Mouse (Mus musculus) heart, embryonic 13.5 days (tissue): ENCODE measurements at regions not wholly inside any gene's neighbourhood (a gene's known extent, or its start where the extent isn't known, plus 50 kb on each side); places are given as distances from the start of the nearest gene placed in this dataset.

ENCODE experiments used
- ATAC-seq: fragments of 200-750 bp; cut with Nextera tagmentation; 2 replicates; pipeline ENCODE4 v1.8.0; 2017; ENCODE audit warnings: moderate TSS enrichment; ENCODE audit not compliant: insufficient number of reproducible peaks, low FRiP score, low TSS enrichment; ENCODE audit errors: extremely low read depth
- H3K27ac ChIP-seq: fragments of 300-500 bp; sonication (generic); replicated peaks from 2 replicates; pipeline ENCODE4 v1.5.1; 2015; ENCODE audit warnings: moderate library complexity, mild to moderate bottlenecking, inconsistent platforms
- H3K27me3 ChIP-seq: fragments of 300-500 bp; sonication (generic); replicated peaks from 2 replicates; pipeline ENCODE4 v1.6.1; 2015; ENCODE audit warnings: mild to moderate bottlenecking, inconsistent platforms
- H3K36me3 ChIP-seq: fragments of 300-500 bp; sonication (generic); 2 replicates; pipeline ENCODE4 v1.6.1; 2015; ENCODE audit warnings: mild to moderate bottlenecking, inconsistent platforms
- H3K4me1 ChIP-seq: fragments of 300-500 bp; sonication (generic); 2 replicates; pipeline ENCODE4 v1.6.1; 2015; ENCODE audit warnings: inconsistent platforms
- H3K4me2 ChIP-seq: fragments of 300-500 bp; sonication (generic); 2 replicates; pipeline ENCODE4 v1.6.1; 2015; ENCODE audit warnings: inconsistent platforms, mild to moderate bottlenecking, moderate library complexity
- H3K4me3 ChIP-seq: fragments of 300-500 bp; sonication (generic); 2 replicates; pipeline ENCODE4 v1.5.1; 2015; ENCODE audit warnings: moderate library complexity, mild to moderate bottlenecking, inconsistent platforms
- H3K9ac ChIP-seq: fragments of 300-500 bp; sonication (generic); 2 replicates; pipeline ENCODE4 v1.6.1; 2015; ENCODE audit warnings: inconsistent platforms, mild to moderate bottlenecking, moderate library complexity
- H3K9me3 ChIP-seq: fragments of 300-500 bp; sonication (generic); 2 replicates; pipeline ENCODE4 v1.6.1; 2016; ENCODE audit warnings: inconsistent platforms
- WGBS: fragments of 180-500 bp; shearing (Covaris S2); methylation state at CpG from one replicate; pipeline ENCODE4 v1.1.7; 2015; ENCODE audit warnings: mixed read lengths; 5-methylcytosine and 5-hydroxymethylcytosine counted together

GRCm38 (mm10) chr3:83556788-83557515, 209.2 kb upstream of the Sfrp2 start:
- no peak overlapping the region for H3K4me3 ChIP-seq
- H3K4me1 ChIP-seq: peaks cover 19% of the 10 kb centered on the region
- no peaks in the 10 kb centered on the region for H3K27me3 ChIP-seq
- ATAC-seq: no peak
- no peak overlapping the region for H3K9ac ChIP-seq
- no peaks in the 10 kb centered on the region for H3K36me3 ChIP-seq
- no peaks in the 10 kb centered on the region for H3K9me3 ChIP-seq
- 78% methylated on average over 10 of the region's 10 CpGs for WGBS
- H3K27ac ChIP-seq: no peak overlapping the region
- no peak overlapping the region for H3K4me2 ChIP-seq

DNA sequence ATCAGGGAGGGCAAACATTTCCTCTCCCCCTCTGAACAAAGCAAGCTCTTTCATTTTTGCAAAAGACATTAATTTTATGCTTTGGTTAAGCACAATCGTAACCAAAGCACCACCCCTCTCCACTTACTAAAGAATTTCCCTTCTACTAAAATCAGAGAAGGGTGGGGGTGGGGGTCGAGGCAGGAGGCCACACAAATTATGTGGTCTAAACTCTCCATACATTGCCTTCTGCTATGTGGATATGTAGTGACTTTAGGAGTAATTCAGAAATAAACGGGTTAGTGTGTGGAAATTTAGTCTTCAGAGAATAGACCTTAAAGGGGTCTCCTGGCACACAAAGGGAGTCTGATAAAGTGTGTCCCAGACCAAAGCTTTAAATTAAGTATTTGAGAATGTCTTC, 204.1 kb upstream of the Sfrp2 start:
- H3K27ac ChIP-seq: no peak overlapping the region
- 57% methylated on average over 3 of the region's 3 CpGs for WGBS
- no peaks in the 10 kb centered on the region for H3K27me3 ChIP-seq
- H3K9me3 ChIP-seq: no peaks in the 10 kb centered on the region
- H3K36me3 ChIP-seq: no peaks in the 10 kb centered on the region
- no peak overlapping the region for H3K4me2 ChIP-seq
- H3K9ac ChIP-seq: no peak overlapping the region
- H3K4me1 ChIP-seq: no peaks in the 10 kb centered on the region
- ATAC-seq: no peak
- H3K4me3 ChIP-seq: no peak overlapping the region

DNA sequence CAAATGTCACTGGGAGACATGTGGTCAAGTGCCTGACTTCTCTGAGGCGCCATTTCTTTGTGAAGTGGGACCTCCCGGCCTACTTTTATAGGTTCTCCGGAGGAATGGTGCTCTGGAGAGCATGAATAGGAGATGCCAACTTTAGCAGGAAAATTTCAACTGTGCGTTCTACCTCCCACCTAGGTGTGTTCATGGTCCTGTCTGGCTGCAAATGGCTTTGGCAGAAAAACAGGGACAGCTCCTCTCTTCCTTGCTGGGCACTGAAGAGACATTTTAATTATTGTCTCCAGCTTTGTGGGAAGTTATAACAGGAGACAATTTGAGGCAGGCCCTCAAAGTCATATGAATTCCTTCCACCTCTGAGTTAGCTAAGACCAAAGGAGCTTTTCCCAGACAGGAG, 190.6 kb upstream of the Sfrp2 start:
- 82% methylated on average over 4 of the region's 4 CpGs for WGBS
- Histone ChIP-seq H3K27me3 (no peaks in the 10 kb centered on the region), H3K27ac (no peak overlapping the region), H3K36me3 (no peaks in the 10 kb centered on the region), H3K4me2 (no peak overlapping the region), H3K4me3 (no peak overlapping the region), H3K4me1 (no peaks in the 10 kb centered on the region), H3K9ac (no peak overlapping the region), H3K9me3 (no peaks in the 10 kb centered on the region)
- ATAC-seq: no peak

DNA sequence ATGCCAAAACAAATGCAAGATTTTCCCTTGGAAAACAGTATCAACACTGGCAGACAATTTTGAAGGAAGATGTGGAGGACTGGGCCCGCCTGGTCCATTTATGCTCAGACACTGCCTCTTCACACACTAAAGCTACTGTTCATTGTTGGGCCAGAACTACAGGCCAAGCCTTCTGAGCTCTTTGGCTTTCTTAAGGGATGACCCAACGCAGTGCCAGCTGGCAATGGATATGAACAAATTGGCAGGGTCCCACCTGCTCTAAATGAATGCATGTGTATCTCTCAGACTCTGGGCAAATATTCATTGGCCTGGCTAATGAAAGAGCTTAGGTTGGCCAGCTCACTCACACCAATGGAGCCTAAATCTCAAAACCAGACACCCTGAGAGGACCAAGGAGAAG, 190.0 kb upstream of the Sfrp2 start:
- ATAC-seq: no peak
- Histone ChIP-seq H3K27ac (no peak overlapping the region), H3K4me3 (no peak overlapping the region), H3K4me1 (0 out of 2 replicates have a peak, but pooled peaks cover 2% of the 10 kb centered on the region), H3K9ac (no peak overlapping the region), H3K36me3 (no peaks in the 10 kb centered on the region), H3K4me2 (no peak overlapping the region), H3K9me3 (no peaks in the 10 kb centered on the region), H3K27me3 (no peaks in the 10 kb centered on the region)
- 73% methylated on average over 2 of the region's 2 CpGs for WGBS

GRCm38 (mm10) chr3:83580766-83581165, 185.4 kb upstream of the Sfrp2 start:
- Histone ChIP-seq H3K4me1 (peaks cover 6% of the 10 kb centered on the region; the same call in 1 of the 2 replicates), H3K36me3 (no peaks in the 10 kb centered on the region), H3K4me2 (no peak overlapping the region), H3K27me3 (no peaks in the 10 kb centered on the region), H3K4me3 (no peak overlapping the region), H3K9ac (no peak overlapping the region), H3K27ac (no peak overlapping the region), H3K9me3 (no peaks in the 10 kb centered on the region)
- no peak for ATAC-seq
- 73% methylated on average over 4 of the region's 4 CpGs for WGBS

GRCm38 (mm10) chr3:83582256-83582655, 183.9 kb upstream of the Sfrp2 start:
- H3K4me3 ChIP-seq: no peak overlapping the region
- H3K36me3 ChIP-seq: no peaks in the 10 kb centered on the region
- no peak overlapping the region for H3K4me2 ChIP-seq
- no peak for ATAC-seq
- peaks cover 6% of the 10 kb centered on the region; the same call in 1 of the 2 replicates for H3K4me1 ChIP-seq
- no peak overlapping the region for H3K9ac ChIP-seq
- no peaks in the 10 kb centered on the region for H3K27me3 ChIP-seq
- H3K27ac ChIP-seq: no peak overlapping the region
- no peaks in the 10 kb centered on the region for H3K9me3 ChIP-seq
- WGBS: 63% methylated on average over 2 of the region's 2 CpGs

DNA sequence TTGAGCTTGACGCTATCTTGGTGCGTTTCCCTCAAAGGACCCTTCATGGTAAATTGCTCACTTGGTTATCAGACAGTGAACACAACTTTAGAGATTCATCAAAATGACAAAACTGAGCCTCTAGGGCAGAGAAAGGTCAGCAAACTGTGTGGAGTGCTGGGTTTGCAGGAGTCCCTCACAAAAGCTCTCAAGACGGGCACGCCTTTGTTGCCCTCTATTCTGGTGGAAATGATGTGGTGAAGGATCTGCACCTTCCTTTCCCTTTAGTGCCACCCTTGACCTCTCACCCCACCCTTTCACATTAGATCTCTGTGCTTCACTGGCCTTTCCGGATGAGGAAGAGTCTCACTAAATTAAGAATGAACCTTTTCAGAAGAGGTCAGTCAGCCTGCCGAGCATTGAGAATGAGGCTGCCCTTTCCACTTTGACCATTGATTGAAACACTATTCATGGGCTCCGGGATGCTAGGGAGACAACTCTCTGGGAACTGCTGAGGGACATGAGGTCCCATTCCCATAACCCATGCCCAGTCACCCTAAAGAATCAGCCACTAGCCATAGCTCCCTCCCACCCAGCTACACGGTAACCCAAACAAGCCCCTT, 182.9 kb upstream of the Sfrp2 start:
- H3K27me3 ChIP-seq: no peaks in the 10 kb centered on the region

GRCm38 (mm10) chr3:83586086-83586485, 180.0 kb upstream of the Sfrp2 start:
- Histone ChIP-seq H3K9ac (no peak overlapping the region), H3K27ac (no peak overlapping the region), H3K4me2 (no peak overlapping the region), H3K4me1 (peaks cover 4% of the 10 kb centered on the region; the same call in 1 of the 2 replicates), H3K9me3 (no peaks in the 10 kb centered on the region), H3K36me3 (no peaks in the 10 kb centered on the region), H3K27me3 (no peaks in the 10 kb centered on the region), H3K4me3 (no peak overlapping the region)
- 69% methylated on average over 5 of the region's 5 CpGs for WGBS
- ATAC-seq: no peak

More for the DNA sequence above, 182.9 kb upstream of the Sfrp2 start:
- no peak overlapping the region for H3K4me3 ChIP-seq
- no peak overlapping the region for H3K27ac ChIP-seq
- H3K4me2 ChIP-seq: no peak overlapping the region
- H3K36me3 ChIP-seq: no peaks in the 10 kb centered on the region
- WGBS: 71% methylated on average over 8 of the region's 8 CpGs
- H3K9me3 ChIP-seq: no peaks in the 10 kb centered on the region
- peaks cover 6% of the 10 kb centered on the region; the same call in 1 of the 2 replicates for H3K4me1 ChIP-seq
- H3K9ac ChIP-seq: no peak overlapping the region
- no peak for ATAC-seq

DNA sequence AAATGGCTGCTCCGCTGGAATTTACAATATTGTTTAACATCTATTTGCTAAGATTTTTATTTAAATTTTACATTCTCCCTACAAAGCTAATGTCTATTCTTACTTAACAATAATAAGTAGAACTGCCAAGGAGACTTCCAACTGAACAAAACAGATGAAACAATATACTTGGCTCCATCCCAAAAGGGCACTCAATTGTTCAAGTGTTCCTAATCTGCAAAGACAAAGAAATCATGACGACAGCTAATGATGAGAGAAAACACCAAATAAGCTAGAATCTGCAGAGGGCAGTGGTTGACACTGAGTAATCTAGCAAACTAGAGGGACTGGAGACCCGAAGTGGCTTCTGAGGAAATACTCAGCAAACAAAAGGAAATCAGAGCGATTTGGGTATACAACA, 179.6 kb upstream of the Sfrp2 start:
- no peak overlapping the region for H3K4me2 ChIP-seq
- WGBS: 58% methylated on average over 4 of the region's 4 CpGs
- no peaks in the 10 kb centered on the region for H3K27me3 ChIP-seq

DNA sequence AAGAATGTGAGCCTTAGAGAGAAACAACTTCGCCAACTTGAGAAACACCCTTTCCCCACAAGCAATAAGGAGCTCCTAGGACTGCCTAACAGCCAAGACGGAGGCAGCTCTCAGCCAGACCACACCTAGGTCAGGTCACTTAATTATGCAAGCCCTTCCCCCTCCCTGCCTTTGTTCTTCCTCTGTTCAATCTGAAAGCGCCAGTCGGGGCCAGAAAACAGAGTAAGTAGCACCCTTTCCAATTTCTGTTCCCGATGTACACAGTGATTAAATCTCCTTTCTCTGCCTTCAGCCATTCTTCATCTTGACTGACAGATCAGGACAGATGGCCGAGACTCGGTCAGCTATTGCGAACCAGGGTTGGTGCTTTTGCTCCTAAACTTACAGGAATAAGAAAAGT, 177.0 kb upstream of the Sfrp2 start:
- H3K9ac ChIP-seq: no peak overlapping the region
- H3K4me1 ChIP-seq: no peaks in the 10 kb centered on the region
- H3K36me3 ChIP-seq: no peaks in the 10 kb centered on the region
- H3K9me3 ChIP-seq: 0 out of 2 replicates have a peak, but pooled peaks cover 3% of the 10 kb centered on the region
- no peaks in the 10 kb centered on the region for H3K27me3 ChIP-seq
- WGBS: 43% methylated on average over 8 of the region's 8 CpGs
- ATAC-seq: no peak
- no peak overlapping the region for H3K4me2 ChIP-seq
- H3K4me3 ChIP-seq: no peak overlapping the region
- H3K27ac ChIP-seq: no peak overlapping the region

More for the DNA sequence above, 179.6 kb upstream of the Sfrp2 start:
- H3K9me3 ChIP-seq: 0 out of 2 replicates have a peak, but pooled peaks cover 1% of the 10 kb centered on the region
- no peak overlapping the region for H3K9ac ChIP-seq
- H3K4me3 ChIP-seq: no peak overlapping the region
- no peaks in the 10 kb centered on the region for H3K36me3 ChIP-seq
- peaks cover under 1% of the 10 kb centered on the region; the same call in 1 of the 2 replicates for H3K4me1 ChIP-seq
- H3K27ac ChIP-seq: no peak overlapping the region
- no peak for ATAC-seq

- H3K27ac ChIP-seq: no peak overlapping the region
- H3K27me3 ChIP-seq: no peaks in the 10 kb centered on the region
- H3K4me1 ChIP-seq: no peaks in the 10 kb centered on the region
- 0 out of 2 replicates have a peak, but pooled peaks cover 3% of the 10 kb centered on the region for H3K9me3 ChIP-seq
- no peak overlapping the region for H3K4me2 ChIP-seq
- H3K36me3 ChIP-seq: no peaks in the 10 kb centered on the region
- H3K9ac ChIP-seq: no peak overlapping the region
- no peak for ATAC-seq
- 76% methylated on average over 7 of the region's 7 CpGs for WGBS
- H3K4me3 ChIP-seq: no peak overlapping the region
Measured at GRCm38 (mm10) chr3:83591206-83591605, 174.9 kb upstream of the Sfrp2 start.

DNA sequence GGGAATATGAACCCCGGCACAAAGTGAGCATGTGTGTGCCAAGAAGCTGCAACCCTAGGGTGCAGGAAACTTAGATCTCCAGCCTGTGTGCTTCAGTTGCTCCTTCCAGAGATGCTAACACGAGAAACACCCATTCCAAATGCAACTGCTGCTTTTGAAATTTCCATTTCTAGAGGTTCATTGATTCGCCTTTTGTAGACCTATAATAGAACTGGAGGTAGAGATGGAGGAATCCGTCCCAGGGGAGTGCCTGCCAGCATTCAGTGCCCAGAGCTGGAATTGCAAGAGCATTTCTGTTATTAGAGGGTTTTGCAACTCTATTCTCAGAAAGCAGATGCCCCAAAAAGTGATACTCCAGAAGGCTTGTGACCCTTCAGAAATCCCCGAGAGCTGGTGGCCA, 172.8 kb upstream of the Sfrp2 start:
- Histone ChIP-seq H3K36me3 (no peaks in the 10 kb centered on the region), H3K9ac (no peak overlapping the region), H3K4me2 (no peak overlapping the region), H3K27me3 (no peaks in the 10 kb centered on the region), H3K27ac (no peak overlapping the region), H3K9me3 (0 out of 2 replicates have a peak, but pooled peaks cover 3% of the 10 kb centered on the region), H3K4me3 (no peak overlapping the region), H3K4me1 (no peaks in the 10 kb centered on the region)
- 65% methylated on average over 5 of the region's 5 CpGs for whole genome bisulfite sequencing
- ATAC-seq: no peak
